Mouse (Mus musculus) heart, postnatal 0 days (tissue): ENCODE data around the gene Rmi2.

Experiments used
- CTCF ChIP-seq: IDR thresholded peaks from 2 replicates; pipeline ENCODE4 v1.5.1; 2016; ENCODE audit warnings: antibody characterized with exemption, control low read depth, low read depth
- EP300 ChIP-seq: IDR thresholded peaks from 2 replicates; pipeline ENCODE4 v1.6.1; 2016; ENCODE audit warnings: antibody characterized with exemption, low read depth

DNA sequence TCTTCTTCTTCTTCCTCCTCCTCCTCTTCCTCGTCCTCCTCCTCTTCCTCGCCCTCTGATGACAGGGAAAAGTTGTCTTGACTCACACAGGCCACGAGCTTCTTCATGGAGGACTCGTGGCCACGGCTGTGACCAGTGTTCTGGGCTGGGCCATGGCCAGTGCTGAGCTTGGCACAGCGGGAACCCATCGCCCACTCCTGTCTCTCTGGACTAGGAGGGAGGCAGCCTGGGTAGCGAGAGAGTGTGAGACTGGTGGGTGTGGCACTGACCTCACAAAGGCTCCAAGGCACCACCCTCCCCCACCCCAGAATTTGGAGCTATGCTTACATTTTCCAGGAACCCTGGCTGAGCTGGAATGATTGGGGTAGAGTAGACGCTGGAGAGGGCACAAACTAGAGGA lies 44.2 kb upstream of the Rmi2 start, which contains the start of gene Prm3:
- TF ChIP-seq CTCF (no peak), EP300 (no peak)
